Mouse (Mus musculus) stomach, embryonic 14.5 days (tissue): ENCODE measurements at regions not wholly inside any gene's neighbourhood (a gene's known extent, or its start where the extent isn't known, plus 50 kb on each side); places are given as distances from the start of the nearest gene placed in this dataset.

Experiments
- ATAC-seq: fragments of 200-750 bp; cut with Nextera tagmentation; 2 replicates; pipeline ENCODE4 v1.8.0; 2017; ENCODE audit warnings: low read depth, moderate TSS enrichment; ENCODE audit not compliant: insufficient number of reproducible peaks, insufficient read depth, low FRiP score
- H3K27ac ChIP-seq: fragments of 300-500 bp; sonication (generic); 2 replicates; pipeline ENCODE4 v1.5.1; 2014; ENCODE audit warnings: mild to moderate bottlenecking, low read length, moderate library complexity, mixed read lengths
- H3K27me3 ChIP-seq: fragments of 300-500 bp; sonication (generic); 2 replicates; pipeline ENCODE4 v1.6.1; 2014; ENCODE audit warnings: low read length, control low read depth, mixed read lengths; ENCODE audit not compliant: control insufficient read depth, insufficient read depth
- H3K36me3 ChIP-seq: fragments of 300-500 bp; sonication (generic); 2 replicates; pipeline ENCODE4 v1.6.1; 2014; ENCODE audit warnings: mild to moderate bottlenecking, control low read depth, low read length, moderate library complexity, mixed read lengths; ENCODE audit not compliant: control insufficient read depth, insufficient read depth
- H3K4me1 ChIP-seq: fragments of 300-500 bp; sonication (generic); 2 replicates; pipeline ENCODE4 v1.6.1; 2014; ENCODE audit warnings: low read length, control low read depth, mixed read lengths; ENCODE audit not compliant: control insufficient read depth, insufficient read depth
- H3K4me2 ChIP-seq: fragments of 300-500 bp; sonication (generic); replicated peaks from 2 replicates; pipeline ENCODE4 v1.6.1; 2014; ENCODE audit warnings: low read depth, low read length, control low read depth
- H3K4me3 ChIP-seq: fragments of 300-500 bp; sonication (generic); 2 replicates; pipeline ENCODE4 v1.5.1; 2014; ENCODE audit warnings: low read depth, low read length, control low read depth
- H3K9ac ChIP-seq: fragments of 300-500 bp; sonication (generic); replicated peaks from 2 replicates; pipeline ENCODE4 v1.6.1; 2014; ENCODE audit warnings: low read depth, mild to moderate bottlenecking, control low read depth, low read length, moderate library complexity, mixed read lengths
- H3K9me3 ChIP-seq: fragments of 300-500 bp; sonication (generic); 2 replicates; pipeline ENCODE4 v1.6.1; 2016; ENCODE audit warnings: low read depth, low read length, control low read depth; ENCODE audit not compliant: control insufficient read depth
- WGBS: fragments of 180-500 bp; shearing (Covaris S2); extraction: QIAGEN DNeasy Blood & Tissue Kit; methylation state at CpG from one replicate; pipeline ENCODE4 v1.1.7; 2014; 5-methylcytosine and 5-hydroxymethylcytosine counted together

GRCm38 (mm10) chr10:92453550-92453949 is 268.7 kb downstream of the Nedd1 start:
- no peaks in the 10 kb centered on the region for H3K27me3 ChIP-seq
- H3K9me3 ChIP-seq: no peaks in the 10 kb centered on the region
- no peaks in the 10 kb centered on the region for H3K4me1 ChIP-seq
- no peak overlapping the region for H3K4me3 ChIP-seq
- no peak overlapping the region for H3K9ac ChIP-seq
- no peak overlapping the region for H3K4me2 ChIP-seq
- no peak overlapping the region for H3K27ac ChIP-seq
- WGBS: 61% methylated on average over 5 of the region's 5 CpGs
- no peak for ATAC-seq
- H3K36me3 ChIP-seq: no peaks in the 10 kb centered on the region

DNA sequence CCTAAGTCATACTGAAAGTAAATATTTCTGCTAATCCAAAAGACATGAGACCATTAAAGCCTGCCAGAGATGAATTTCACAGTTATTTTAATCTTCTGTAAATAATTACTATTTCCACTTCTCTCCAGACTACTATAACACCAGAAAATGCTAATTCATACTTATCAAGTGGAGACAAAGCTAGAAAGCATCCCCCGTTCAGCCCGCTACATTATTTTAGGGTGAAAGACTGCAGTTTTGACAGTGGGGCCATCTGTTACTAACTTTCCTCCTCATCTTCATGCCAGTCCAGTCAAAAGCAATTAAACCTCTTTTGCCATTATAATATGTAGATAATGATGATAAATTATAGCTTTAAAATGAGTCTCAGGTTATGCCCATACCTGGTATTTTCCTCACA is 276.3 kb downstream of the Nedd1 start:
- ATAC-seq: no peak
- no peak overlapping the region for H3K4me3 ChIP-seq
- no peaks in the 10 kb centered on the region for H3K27me3 ChIP-seq
- no peaks in the 10 kb centered on the region for H3K9me3 ChIP-seq
- no peaks in the 10 kb centered on the region for H3K4me1 ChIP-seq
- no peaks in the 10 kb centered on the region for H3K36me3 ChIP-seq
- 48% methylated on average over 2 of the region's 2 CpGs for WGBS
- H3K4me2 ChIP-seq: no peak overlapping the region
- H3K9ac ChIP-seq: no peak overlapping the region
- no peak overlapping the region for H3K27ac ChIP-seq

DNA sequence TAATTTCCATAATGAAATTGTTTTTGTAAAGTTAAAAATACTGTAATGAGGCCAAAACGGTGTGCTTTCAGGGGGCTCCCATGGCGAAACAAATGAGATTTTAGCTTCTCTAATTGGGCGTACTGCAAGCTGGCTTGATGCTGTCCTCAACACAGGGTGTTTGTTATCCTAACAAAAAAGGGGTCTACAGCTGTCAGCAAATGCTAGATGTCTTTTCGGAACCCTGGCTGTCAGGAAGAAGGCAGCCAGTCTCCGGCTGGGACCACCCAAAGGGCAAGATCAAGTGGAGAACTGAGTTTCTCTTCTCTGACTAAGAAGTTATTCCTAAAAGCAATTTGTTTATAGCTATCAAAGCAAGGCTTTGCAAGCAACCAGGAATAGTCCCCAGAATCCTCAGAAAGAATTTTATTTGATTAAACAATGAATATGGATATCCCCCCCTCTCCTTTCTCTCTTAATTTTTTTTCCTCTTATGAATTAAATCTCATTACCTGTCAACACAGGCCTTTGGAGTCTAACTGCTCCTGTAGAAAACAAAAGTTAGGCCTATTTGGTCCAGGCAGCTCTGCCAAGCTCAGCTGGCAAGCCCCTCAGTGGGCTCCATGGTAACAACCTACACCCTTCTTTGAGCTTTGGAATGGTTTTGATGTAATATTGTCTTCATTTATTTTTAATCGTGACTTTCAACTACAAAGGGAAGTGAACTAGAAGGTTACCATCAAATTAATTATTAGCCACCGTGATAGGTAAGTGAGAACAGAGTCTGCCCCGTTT is 283.4 kb downstream of the Nedd1 start:
- Histone ChIP-seq H3K9me3 (no peaks in the 10 kb centered on the region), H3K27ac (no peak overlapping the region), H3K27me3 (no peaks in the 10 kb centered on the region), H3K4me2 (no peak overlapping the region), H3K36me3 (no peaks in the 10 kb centered on the region), H3K9ac (no peak overlapping the region), H3K4me3 (no peak overlapping the region), H3K4me1 (no peaks in the 10 kb centered on the region)
- ATAC-seq: no peak
- 53% methylated on average over 8 of the region's 8 CpGs for WGBS

GRCm38 (mm10) chr10:92429256-92429655 is 293.0 kb downstream of the Nedd1 start:
- no peaks in the 10 kb centered on the region for H3K4me1 ChIP-seq
- no peaks in the 10 kb centered on the region for H3K36me3 ChIP-seq
- no peak for ATAC-seq
- H3K4me3 ChIP-seq: no peak overlapping the region
- H3K9me3 ChIP-seq: no peaks in the 10 kb centered on the region
- 27% methylated on average over 7 of the region's 7 CpGs for WGBS
- no peak overlapping the region for H3K9ac ChIP-seq
- no peaks in the 10 kb centered on the region for H3K27me3 ChIP-seq
- H3K4me2 ChIP-seq: no peak overlapping the region
- no peak overlapping the region for H3K27ac ChIP-seq

DNA sequence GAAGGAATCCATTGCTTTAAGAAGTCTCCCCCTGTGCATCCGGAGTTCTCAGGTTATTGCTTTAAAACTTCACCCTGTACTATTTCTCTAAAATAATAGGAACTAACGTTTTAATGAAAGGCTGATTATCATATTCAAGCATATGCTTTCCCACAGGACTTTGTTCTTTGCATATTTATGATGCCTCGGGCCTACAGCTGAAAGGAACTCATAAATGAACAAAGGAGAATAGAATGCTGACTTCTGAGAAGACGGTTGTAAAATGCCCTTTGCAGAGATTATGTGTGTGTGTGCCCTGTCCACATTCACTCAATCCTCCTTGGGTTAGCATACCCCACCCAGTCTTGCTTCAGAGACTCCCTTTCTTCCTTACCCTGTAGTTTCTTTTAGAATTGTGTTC is 294.2 kb downstream of the Nedd1 start:
- no peak overlapping the region for H3K4me3 ChIP-seq
- ATAC-seq: no peak
- H3K9ac ChIP-seq: no peak overlapping the region
- H3K27me3 ChIP-seq: no peaks in the 10 kb centered on the region
- H3K9me3 ChIP-seq: no peaks in the 10 kb centered on the region
- no peaks in the 10 kb centered on the region for H3K4me1 ChIP-seq
- H3K27ac ChIP-seq: no peak overlapping the region
- no peak overlapping the region for H3K4me2 ChIP-seq
- no peaks in the 10 kb centered on the region for H3K36me3 ChIP-seq
- 59% methylated on average over 4 of the region's 4 CpGs for WGBS

DNA sequence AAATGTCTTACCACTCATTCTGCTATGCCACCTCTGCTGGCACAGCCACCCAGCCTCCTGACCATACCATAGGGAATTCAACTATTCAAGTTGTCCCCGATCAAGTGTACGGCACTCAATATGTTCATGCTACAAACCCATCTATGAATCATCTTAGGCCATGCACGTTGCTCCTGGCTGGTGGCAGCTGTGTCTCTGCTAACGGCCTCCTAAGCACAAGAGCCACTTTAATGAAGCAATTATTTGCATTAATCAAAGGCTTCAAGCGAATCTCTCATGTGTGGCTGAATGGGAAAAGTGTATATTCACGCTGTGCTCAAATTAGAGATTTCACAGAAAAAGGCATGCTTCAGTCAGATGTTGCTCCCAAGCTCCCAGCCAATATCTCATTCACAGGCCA is 295.8 kb downstream of the Nedd1 start:
- Histone ChIP-seq H3K4me1 (no peaks in the 10 kb centered on the region), H3K4me3 (no peak overlapping the region), H3K36me3 (no peaks in the 10 kb centered on the region), H3K27ac (no peak overlapping the region), H3K9ac (no peak overlapping the region), H3K4me2 (no peak overlapping the region), H3K27me3 (no peaks in the 10 kb centered on the region), H3K9me3 (no peaks in the 10 kb centered on the region)
- 84% methylated on average over 6 of the region's 6 CpGs for WGBS
- no peak for ATAC-seq

DNA sequence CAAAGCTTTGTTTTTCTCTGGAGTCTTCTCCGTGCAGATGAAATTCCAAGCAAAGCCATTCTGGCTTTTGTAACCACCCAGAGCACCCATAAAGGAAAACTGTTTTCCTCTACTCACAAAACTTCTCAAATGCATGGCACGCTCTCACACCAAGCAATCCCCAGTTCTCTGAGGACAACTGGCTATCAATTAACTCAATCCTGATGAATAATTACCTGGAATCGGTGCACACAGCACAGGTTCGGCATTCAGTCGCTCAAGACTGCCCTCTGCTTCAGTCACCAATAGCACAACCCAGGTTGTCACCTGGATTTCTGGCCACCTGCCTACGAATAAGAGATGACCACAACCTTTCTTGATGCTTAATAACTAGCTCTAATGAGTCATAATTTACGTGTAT is 309.5 kb downstream of the Nedd1 start:
- Histone ChIP-seq H3K4me3 (no peak overlapping the region), H3K27ac (no peak overlapping the region), H3K36me3 (no peaks in the 10 kb centered on the region), H3K9me3 (no peaks in the 10 kb centered on the region), H3K9ac (no peak overlapping the region), H3K27me3 (no peaks in the 10 kb centered on the region), H3K4me1 (no peaks in the 10 kb centered on the region), H3K4me2 (no peak overlapping the region)
- WGBS: 84% methylated on average over 7 of the region's 7 CpGs
- no peak for ATAC-seq

- Histone ChIP-seq H3K36me3 (no peaks in the 10 kb centered on the region), H3K9ac (no peak overlapping the region), H3K4me1 (no peaks in the 10 kb centered on the region), H3K4me3 (no peak overlapping the region), H3K4me2 (no peak overlapping the region), H3K27ac (no peak overlapping the region), H3K9me3 (no peaks in the 10 kb centered on the region), H3K27me3 (no peaks in the 10 kb centered on the region)
- 61% methylated on average over 5 of the region's 5 CpGs for WGBS
- no peak for ATAC-seq
Observed at GRCm38 (mm10) chr10:92410813-92411325, 311.4 kb downstream of the Nedd1 start.
